Mouse (Mus musculus): ENCODE results near the gene Prpf40b. TPM values are rescaled to one million over a fixed set of nuclear protein-coding genes. Genes with fewer than 3 reads are reported as not detected.

Gene Prpf40b
- polyA plus RNA-seq, 1 experiment from 2014 or later, result 83.6 TPM

DNA sequence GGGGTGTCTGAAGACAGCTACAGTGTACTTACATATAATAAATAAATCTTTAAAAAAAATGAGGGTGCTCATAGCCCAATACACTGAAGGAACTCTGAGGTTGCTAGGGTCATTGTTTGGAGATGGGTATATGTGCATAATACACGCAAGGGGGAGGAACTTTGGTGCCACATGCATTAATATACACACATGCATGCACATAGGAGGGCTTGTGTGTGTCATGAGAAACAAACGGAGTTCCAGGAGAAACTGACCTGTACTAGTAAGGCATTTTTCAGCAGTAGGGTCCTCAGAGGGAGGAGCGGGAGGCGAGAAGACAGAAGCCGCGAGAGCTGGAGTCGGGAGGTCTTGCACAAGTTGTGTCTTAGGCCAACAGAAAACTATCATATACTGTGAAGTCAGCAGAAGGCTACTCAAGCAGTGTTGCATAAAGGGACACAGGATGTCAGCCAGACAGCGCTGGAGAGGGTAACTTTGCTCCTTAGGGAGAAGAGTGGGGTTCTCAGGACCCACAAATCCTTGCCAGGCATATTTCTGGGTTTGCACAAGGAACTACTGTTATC, 35.6 kb upstream of the Prpf40b start:
- 0 out of 2 replicates have a peak, but pooled peaks have one; percentile 12 for ATAC-seq (ENCODE audit: insufficient number of reproducible peaks, insufficient read depth, low FRiP score, low TSS enrichment, low read depth)
- H3K4me3 ChIP-seq, result peak overlapping the region; percentile 9; the same call in 1 of the 2 replicates
- H3K4me2 ChIP-seq, result peak overlapping the region; percentile 50

DNA sequence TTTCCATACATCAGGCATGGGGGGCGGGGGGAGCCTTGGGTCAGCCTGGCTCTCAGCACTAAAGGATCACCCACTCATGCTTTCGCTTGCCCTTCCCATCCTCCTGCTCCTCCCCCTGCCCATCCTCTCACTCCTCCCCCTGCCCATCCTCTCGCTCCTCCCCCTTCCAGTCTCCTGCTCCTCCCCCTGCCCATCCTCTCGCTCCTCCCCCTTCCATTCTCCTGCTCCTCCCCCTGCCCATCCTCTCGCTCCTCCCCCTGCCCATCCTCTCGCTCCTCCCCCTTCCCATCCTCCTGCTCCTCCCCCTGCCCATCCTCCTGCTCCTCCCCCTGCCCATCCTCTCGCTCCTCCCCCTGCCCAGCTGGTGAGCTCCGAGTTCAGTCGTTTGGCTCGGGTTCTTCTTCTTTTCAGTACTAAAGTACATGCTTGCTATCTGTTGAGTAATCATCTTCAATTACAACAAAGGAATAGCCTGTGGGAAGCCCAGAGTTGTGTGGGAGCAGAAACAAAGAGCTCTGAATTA, 35.1 kb upstream of the Prpf40b start:
- Histone ChIP-seq H3K4me2 (peak overlapping the region; percentile 50), H3K9ac (no peak overlapping the region), H3K27me3 (no peaks in the 10 kb centered on the region), H3K9me3 (no peaks in the 10 kb centered on the region), H3K4me3 (peak overlapping the region; percentile 17), H3K4me1 (0 out of 2 replicates have a peak, but pooled peaks cover 5% of the 10 kb centered on the region), H3K36me3 (no peaks in the 10 kb centered on the region), H3K27ac (peak overlapping the region; percentile 57; the same call in 1 of the 2 replicates)
- no peak for ATAC-seq (ENCODE audit: insufficient number of reproducible peaks, insufficient read depth, low FRiP score, low TSS enrichment, low read depth)
- 1% methylated on average over 7 of the region's 10 CpGs for WGBS

More for the DNA sequence above, 35.6 kb upstream of the Prpf40b start:
- Histone ChIP-seq H3K9me3 (no peaks in the 10 kb centered on the region), H3K27me3 (no peaks in the 10 kb centered on the region), H3K9ac (no peak overlapping the region), H3K36me3 (no peaks in the 10 kb centered on the region), H3K27ac (peak overlapping the region; percentile 57; the same call in 1 of the 2 replicates), H3K4me1 (0 out of 2 replicates have a peak, but pooled peaks cover 5% of the 10 kb centered on the region)
- 61% methylated on average over 8 of the region's 8 CpGs for WGBS

DNA sequence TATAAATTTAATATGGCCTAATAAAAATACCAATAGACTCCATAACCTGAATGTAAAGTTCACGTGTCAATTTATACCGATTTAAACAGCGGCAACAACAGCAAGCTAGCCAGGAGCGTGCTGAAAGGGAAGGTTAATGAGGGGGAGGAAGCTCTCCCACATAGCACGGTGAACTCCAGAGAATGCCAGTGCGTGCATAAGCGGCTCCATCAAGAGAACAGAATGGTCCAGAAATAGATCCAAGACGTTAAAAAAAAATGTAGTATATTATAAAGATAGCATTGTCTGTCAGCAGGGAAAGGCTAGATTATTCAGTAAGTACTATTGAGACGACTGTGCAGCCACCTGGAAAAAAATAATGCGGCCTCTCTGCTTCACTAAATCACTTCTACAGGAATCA, 32.2 kb upstream of the Prpf40b start:
- ATAC-seq (ENCODE audit: insufficient number of reproducible peaks, insufficient read depth, low FRiP score, low TSS enrichment, low read depth), result no peak
- WGBS, result 62% methylated on average over 10 of the region's 10 CpGs
- no peak overlapping the region for H3K9ac ChIP-seq
- H3K27ac ChIP-seq, result no peak overlapping the region
- H3K4me3 ChIP-seq, result no peak overlapping the region
- peaks cover 5% of the 10 kb centered on the region; the same call in 1 of the 2 replicates for H3K4me1 ChIP-seq
- no peak overlapping the region for H3K4me2 ChIP-seq
- H3K9me3 ChIP-seq, result no peaks in the 10 kb centered on the region
- no peaks in the 10 kb centered on the region for H3K36me3 ChIP-seq
- no peaks in the 10 kb centered on the region for H3K27me3 ChIP-seq

DNA sequence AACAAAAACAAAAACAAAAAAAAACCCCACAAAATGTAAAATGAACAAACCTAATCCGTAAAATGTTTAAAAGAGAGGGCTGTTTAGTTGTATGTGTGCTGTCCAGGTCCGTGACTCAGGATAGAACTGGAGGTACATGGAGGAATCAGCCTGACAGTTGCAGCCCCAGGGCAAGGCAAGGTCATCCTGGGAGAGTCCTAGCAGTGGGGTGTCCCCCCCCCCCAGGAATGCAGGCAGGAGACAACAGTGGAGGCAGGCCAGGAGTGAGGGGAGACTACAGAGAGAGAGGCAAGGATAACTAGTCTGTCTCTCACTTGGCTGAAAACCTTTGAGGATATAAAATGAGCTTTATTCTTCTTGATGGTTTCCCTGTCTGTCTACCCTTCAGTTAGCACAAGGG, 30.5 kb upstream of the Prpf40b start:
- no peaks in the 10 kb centered on the region for H3K9me3 ChIP-seq
- 49% methylated on average over 2 of the region's 2 CpGs for WGBS
- no peak for ATAC-seq (ENCODE audit: insufficient number of reproducible peaks, insufficient read depth, low FRiP score, low TSS enrichment, low read depth)

DNA sequence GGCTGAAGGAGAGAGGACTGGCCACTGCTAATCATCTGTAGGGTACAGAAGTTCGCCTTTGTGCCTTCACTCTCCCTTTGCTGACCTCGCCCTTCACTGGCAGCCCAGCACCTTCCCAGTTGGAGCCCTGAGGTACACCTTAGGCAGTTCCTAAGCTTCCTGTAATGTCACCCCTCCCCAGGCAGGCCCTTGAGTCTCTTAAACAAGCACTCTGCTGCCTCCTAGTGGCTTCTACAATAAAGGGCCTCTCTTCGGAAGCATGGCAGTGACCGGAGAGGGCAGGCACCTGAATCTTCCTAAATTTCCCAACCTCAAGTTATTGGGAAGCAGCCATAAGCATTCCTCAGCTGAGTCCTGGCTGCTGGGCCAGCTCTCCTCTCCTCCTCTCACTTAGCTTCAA, 29.2 kb upstream of the Prpf40b start:
- Histone ChIP-seq H3K36me3 (no peaks in the 10 kb centered on the region), H3K9ac (no peak overlapping the region), H3K9me3 (no peaks in the 10 kb centered on the region), H3K4me1 (no peaks in the 10 kb centered on the region; the same call in 1 of the 2 replicates), H3K4me2 (no peak overlapping the region), H3K27me3 (no peaks in the 10 kb centered on the region), H3K4me3 (no peak overlapping the region), H3K27ac (no peak overlapping the region)
- ATAC-seq (ENCODE audit: insufficient number of reproducible peaks, insufficient read depth, low FRiP score, low TSS enrichment, low read depth), result no peak
- 22% methylated on average over 4 of the region's 4 CpGs for WGBS

More for the DNA sequence above, 30.5 kb upstream of the Prpf40b start:
- Histone ChIP-seq H3K27ac (no peak overlapping the region), H3K4me3 (no peak overlapping the region), H3K27me3 (no peaks in the 10 kb centered on the region), H3K4me2 (no peak overlapping the region), H3K9ac (no peak overlapping the region), H3K36me3 (no peaks in the 10 kb centered on the region), H3K4me1 (peaks cover 5% of the 10 kb centered on the region; the same call in 1 of the 2 replicates)

DNA sequence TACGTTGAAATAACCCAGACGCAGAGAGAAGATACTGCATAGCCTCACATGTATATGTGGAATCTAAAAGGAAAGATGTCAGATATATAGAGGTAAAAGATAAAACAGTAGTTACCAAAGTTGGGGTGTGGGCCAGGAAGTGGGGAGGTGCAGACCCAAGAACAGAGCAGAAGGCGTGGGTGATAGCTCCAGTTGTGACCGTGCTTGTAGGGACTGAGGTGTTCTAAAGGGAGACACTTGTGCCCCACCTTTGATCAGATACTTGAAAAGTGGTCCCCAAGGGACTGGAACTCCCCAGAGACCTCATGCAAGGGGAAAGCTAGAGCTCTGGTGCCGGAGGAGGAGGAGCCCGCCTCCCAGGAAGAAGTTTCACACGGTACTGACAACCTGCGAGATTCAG, 18.8 kb upstream of the Prpf40b start:
- peaks cover 10% of the 10 kb centered on the region; the same call in 1 of the 2 replicates for H3K4me1 ChIP-seq
- no peaks in the 10 kb centered on the region for H3K36me3 ChIP-seq
- H3K27ac ChIP-seq, result no peak overlapping the region
- 79% methylated on average over 8 of the region's 8 CpGs for WGBS
- H3K27me3 ChIP-seq, result no peaks in the 10 kb centered on the region
- H3K9me3 ChIP-seq, result no peaks in the 10 kb centered on the region
- H3K4me3 ChIP-seq, result no peak overlapping the region
- no peak for ATAC-seq (ENCODE audit: insufficient number of reproducible peaks, insufficient read depth, low FRiP score, low TSS enrichment, low read depth)
- no peak overlapping the region for H3K9ac ChIP-seq
- no peak overlapping the region for H3K4me2 ChIP-seq

DNA sequence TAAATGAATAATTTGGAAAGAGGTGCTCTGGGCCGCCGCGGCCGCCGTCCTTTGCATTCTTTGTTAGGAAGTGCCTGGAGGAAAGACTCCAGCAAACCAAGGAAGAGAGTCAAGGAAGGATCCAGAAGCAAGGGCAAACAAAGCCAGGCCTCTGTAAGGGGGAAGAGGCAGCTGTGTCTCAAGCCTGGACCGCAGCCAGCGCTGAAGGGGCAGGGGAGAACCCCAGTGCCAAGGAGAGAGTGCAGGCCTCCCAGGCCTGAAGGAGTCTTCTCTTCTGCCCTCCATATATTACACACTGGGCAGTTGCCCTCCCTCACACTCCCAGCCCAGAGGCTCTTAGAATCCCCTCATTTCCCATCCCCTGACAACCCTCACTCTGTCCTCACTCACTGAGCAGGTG, 16.6 kb upstream of the Prpf40b start:
- Histone ChIP-seq H3K27me3 (no peaks in the 10 kb centered on the region), H3K4me1 (peaks cover 4% of the 10 kb centered on the region; the same call in 1 of the 2 replicates), H3K9me3 (no peaks in the 10 kb centered on the region), H3K36me3 (no peaks in the 10 kb centered on the region), H3K4me2 (no peak overlapping the region), H3K9ac (no peak overlapping the region), H3K27ac (no peak overlapping the region), H3K4me3 (no peak overlapping the region)
- no peak for ATAC-seq (ENCODE audit: insufficient number of reproducible peaks, insufficient read depth, low FRiP score, low TSS enrichment, low read depth)
- WGBS, result 79% methylated on average over 7 of the region's 7 CpGs

DNA sequence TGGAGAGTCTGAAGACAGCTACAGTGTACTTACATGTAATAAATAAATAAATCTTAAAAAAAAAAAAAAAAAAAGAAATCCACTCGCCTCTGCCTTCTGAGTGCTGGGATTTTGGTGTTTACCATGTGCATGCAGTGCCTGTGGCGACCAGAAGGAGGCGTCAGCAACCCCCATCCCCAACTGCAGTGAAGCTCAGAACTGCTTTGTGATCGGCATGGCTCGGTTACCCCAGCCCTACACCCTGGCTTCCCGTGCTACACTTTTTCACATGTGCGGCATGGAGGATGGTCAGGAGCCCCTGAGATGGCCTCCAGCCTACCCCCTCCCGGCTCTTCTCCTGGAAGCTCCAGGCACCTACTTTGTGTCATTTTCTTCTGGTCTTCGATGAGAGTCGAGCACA, 11.4 kb upstream of the Prpf40b start:
- H3K9me3 ChIP-seq, result no peaks in the 10 kb centered on the region
- no peak overlapping the region for H3K4me3 ChIP-seq
- no peak for ATAC-seq (ENCODE audit: insufficient number of reproducible peaks, insufficient read depth, low FRiP score, low TSS enrichment, low read depth)
- no peaks in the 10 kb centered on the region for H3K36me3 ChIP-seq
- WGBS, result 71% methylated on average over 10 of the region's 10 CpGs
- no peak overlapping the region for H3K27ac ChIP-seq
- 0 out of 2 replicates have a peak, but pooled peaks cover 1% of the 10 kb centered on the region for H3K4me1 ChIP-seq
- H3K27me3 ChIP-seq, result no peaks in the 10 kb centered on the region
- no peak overlapping the region for H3K4me2 ChIP-seq
- no peak overlapping the region for H3K9ac ChIP-seq

DNA sequence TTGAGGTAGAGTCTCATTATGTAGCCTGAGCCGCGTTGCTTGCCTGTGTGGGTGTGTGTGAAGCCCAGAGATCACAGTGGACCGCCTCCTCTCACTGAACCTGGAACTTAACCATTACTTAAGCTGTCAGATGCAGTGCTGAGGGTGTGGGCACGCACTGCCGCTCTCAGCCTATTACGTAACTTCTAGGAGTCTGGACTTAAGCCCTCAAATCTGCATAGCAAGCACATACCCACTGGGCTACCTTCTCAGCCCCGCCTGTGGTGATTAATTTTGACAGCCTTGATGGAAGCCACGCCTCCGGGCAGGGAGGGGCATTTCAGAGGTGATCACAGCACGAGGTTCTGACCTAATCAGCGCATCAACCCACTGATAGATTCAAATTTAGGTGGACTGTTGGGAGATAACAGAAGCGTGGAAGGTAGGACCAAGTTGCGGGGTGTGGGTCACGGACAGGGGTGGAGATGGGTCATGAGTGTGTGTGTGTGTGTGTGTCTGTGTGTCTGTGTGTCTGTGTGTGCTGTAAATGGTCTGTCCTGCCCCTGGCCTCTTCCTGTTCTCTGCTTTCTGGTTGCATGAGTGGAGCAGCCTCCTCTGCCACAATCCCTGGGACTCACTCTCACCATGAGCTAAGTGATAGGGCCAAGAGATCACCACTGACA, 10.2 kb upstream of the Prpf40b start:
- Histone ChIP-seq H3K4me1 (no peaks in the 10 kb centered on the region), H3K27me3 (no peaks in the 10 kb centered on the region), H3K36me3 (no peaks in the 10 kb centered on the region), H3K9ac (0 out of 2 replicates have a peak overlapping the region, but pooled peaks have one; percentile 11), H3K9me3 (no peaks in the 10 kb centered on the region), H3K4me3 (no peak overlapping the region), H3K27ac (no peak overlapping the region), H3K4me2 (no peak overlapping the region)
- ATAC-seq (ENCODE audit: insufficient number of reproducible peaks, insufficient read depth, low FRiP score, low TSS enrichment, low read depth), result no peak
- 50% methylated on average over 14 of the region's 14 CpGs for WGBS

DNA sequence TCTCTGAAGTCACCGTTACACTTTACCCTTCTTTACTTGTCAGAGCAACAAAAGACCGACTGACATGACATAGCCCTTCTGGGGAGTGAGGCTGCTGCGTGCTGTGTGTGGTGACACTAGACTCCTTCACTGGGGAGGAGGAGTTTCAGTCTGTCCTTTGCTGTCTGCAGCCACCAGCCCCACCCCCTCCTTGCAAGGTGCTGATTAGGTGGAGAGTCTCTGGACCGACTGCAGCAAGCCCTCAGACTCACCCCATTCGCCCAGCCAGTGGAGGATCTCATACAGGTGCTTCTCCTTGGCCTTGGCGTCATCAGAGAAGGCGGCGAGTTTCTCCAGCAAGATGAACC, 9.7 kb upstream of the Prpf40b start:
- no peaks in the 10 kb centered on the region for H3K4me1 ChIP-seq
- 51% methylated on average over 8 of the region's 8 CpGs for WGBS
- no peak overlapping the region for H3K4me2 ChIP-seq

DNA sequence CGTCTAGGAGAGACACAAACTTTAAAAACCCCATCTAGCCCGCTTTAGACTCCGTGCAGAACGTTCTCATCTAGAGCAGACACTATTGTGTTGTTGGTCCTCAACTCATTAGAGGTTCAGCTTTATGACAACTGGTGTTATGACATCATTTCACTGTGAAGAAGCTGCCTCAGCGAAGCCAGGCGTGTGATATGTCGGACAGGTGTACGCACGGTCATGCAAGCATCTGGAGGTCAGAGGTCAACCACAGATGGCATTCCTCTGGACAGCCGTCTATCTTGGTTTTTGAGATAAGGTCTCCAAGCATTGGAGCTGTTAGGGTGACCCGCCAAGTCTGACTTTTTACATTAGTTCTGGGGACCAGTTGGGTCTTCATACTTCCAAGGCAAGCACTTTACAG, 4.3 kb upstream of the Prpf40b start:
- Histone ChIP-seq H3K4me2 (no peak overlapping the region), H3K36me3 (no peaks in the 10 kb centered on the region), H3K9me3 (no peaks in the 10 kb centered on the region), H3K4me3 (no peak overlapping the region), H3K27ac (no peak overlapping the region), H3K9ac (no peak overlapping the region), H3K27me3 (no peaks in the 10 kb centered on the region), H3K4me1 (peaks cover 6% of the 10 kb centered on the region)
- no peak for ATAC-seq (ENCODE audit: insufficient number of reproducible peaks, insufficient read depth, low FRiP score, low TSS enrichment, low read depth)
- 84% methylated on average over 11 of the region's 11 CpGs for WGBS

More for the DNA sequence above, 9.7 kb upstream of the Prpf40b start:
- no peak for ATAC-seq (ENCODE audit: insufficient number of reproducible peaks, insufficient read depth, low FRiP score, low TSS enrichment, low read depth)
- Histone ChIP-seq H3K27ac (no peak overlapping the region), H3K9ac (no peak overlapping the region), H3K9me3 (no peaks in the 10 kb centered on the region), H3K36me3 (no peaks in the 10 kb centered on the region), H3K4me3 (no peak overlapping the region), H3K27me3 (no peaks in the 10 kb centered on the region)

DNA sequence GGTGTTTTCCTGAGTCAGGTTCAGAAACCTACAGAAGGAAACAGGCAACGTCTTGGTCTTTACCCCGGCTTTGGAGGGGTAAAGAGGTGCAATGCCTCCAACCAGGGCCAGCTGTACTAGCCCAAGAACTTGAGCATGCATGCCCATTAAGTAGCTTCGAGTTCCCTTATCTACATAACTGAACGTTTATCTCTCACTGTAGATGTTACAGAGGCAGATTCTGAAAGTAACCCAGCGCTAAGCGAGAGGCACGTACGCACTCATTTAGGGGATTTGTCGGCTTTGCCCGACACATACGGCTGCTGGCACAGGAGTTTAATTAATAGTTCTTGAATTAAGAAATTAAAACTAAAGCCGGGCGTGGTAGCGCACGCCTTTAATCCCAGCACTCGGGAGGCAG, 600 bp upstream of the Prpf40b start:
- Histone ChIP-seq H3K9ac (peak overlapping the region; percentile 79), H3K4me1 (peaks cover 20% of the 10 kb centered on the region), H3K27ac (peak overlapping the region; percentile 85), H3K4me2 (peak overlapping the region; percentile 76), H3K9me3 (no peaks in the 10 kb centered on the region), H3K36me3 (no peaks in the 10 kb centered on the region), H3K4me3 (peak overlapping the region; percentile 67), H3K27me3 (no peaks in the 10 kb centered on the region)
- no peak for ATAC-seq (ENCODE audit: insufficient number of reproducible peaks, insufficient read depth, low FRiP score, low TSS enrichment, low read depth)
- WGBS, result 31% methylated on average over 16 of the region's 16 CpGs
